Mouse (Mus musculus) cerebellum, postnatal 36 days (tissue): ENCODE results near the gene Myh1.

Source experiments
- DNase-seq, 2 experiments: peaks; one replicate each; pipeline ENCODE4 v3.0.0; 2021 to 2022; ENCODE audit warnings: mixed read lengths in 2 of 2

The Myh1 gene

DNA sequence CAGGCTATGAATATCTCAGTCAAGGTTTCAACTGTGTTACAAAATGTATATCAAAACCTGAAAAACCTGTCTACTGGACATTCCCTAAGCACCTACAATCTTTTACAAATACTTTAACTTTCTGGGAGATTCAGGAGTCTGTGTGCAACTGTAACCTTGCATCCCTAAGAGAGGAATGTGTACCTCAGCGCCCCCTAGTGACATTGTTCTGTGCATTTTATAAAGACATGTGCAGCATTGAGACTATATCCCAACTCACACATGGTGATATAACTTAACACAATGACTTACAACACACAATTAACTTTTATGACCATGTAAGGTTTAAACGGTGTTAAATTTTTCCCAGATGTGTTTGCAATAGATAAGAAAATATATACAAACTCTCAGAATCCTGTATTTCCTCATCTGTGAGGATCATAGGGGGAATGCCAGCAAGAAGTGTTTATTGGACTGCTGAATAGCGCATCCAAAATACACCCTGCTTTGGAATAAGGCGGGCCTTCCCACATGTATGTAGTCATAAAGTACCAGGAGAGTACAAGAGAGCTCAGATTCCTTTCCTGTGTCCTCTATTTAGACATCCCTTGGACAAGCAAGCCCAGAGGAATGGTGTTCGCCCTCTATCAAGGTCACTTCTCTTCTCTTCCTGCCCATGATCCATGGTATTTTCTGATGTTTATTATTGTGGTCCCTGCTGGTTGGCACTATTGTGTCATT, 35.9 kb downstream of the Myh1 start:
- DNase-seq: peak in 1 of 2 experiments; percentile 13

DNA sequence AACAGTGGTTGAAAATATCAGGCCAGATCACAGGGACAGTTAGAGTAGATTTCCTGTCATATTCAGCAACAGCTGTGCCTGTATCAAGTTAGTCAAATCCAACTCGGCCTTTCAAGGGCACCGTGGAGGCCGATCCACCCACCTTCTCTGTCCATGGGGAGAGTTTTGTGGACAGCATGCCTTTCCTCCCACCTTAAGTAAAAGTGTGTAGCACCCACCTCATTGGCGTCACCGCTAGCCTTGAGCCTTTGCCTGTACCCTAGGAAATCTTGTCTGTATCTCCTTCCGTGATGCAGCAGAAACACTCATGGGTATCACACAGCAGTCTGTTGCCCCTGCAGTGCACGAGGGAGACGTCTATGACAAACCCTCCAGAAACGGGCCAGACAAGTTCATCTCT, 36.9 kb downstream of the Myh1 start:
- DNase-seq: no peak

DNA sequence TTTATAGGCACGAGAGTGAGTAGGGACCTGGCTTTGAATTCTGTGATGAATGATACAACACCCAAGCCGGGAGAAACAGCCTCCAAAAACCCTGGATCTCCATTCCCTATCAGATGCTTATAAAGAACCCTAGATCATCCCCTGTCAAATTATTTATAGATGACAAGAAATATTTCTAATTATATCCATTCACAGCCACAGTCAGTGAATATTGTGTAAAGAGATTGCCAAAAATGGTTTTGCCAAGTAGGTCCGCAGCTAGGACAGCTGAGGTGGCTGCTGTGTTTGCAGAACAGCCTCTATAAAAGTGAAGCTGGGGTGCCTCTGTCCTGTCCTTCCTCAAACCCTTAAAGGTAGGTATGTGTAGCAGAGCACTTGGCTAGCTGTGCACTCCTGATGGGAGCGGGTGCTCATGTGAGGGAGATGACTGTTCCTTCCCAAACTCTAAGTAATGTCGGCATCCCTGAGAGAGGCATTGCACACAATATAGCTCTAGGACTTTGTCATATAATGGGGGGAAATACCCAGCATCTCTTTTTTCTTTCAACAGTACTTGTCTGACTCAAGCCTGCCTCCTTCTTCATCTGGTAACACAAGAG, 37.7 kb downstream of the Myh1 start, which contains the start of gene Myh4:
Myh4 (plus strand) TSS at position 549 of the 599 bp plus-strand sequence.
- no peak for DNase-seq

DNA sequence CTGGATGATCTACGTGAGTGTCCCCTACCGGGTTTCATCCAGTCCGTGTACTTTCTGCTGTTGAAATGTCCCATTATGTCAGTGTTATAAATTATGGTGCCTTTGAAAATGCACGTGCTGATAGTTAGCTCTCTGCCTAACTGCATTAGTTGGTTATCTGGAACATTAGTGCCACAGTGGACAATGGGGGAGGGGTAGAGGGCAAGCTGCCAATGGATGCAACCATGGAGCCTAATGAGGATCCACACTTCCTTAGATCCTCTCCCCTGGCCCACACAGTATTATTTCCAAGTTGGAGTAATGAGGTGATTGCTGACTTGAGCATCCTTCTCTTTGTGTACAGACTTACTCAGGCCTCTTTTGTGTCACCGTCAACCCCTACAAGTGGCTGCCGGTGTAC, 41.2 kb downstream of the Myh1 start:
- no peak for DNase-seq

DNA sequence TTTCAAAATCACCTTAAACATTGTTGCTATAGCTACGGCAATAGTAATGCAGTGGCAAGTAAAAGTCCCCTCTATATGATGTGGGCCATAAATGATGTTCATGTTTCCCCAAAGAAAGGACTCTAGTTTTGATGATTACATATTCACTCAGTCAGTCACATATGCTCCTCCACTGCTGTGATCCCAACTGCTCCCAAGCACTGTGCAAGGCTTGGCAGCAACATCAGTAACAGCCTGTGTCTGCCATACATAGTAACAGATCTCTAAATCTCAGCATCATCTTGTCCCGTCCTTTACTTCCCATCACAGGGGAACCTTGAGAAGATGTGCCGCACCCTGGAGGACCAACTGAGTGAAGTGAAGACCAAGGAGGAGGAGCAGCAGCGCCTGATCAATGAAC, 53.8 kb downstream of the Myh1 start:
- DNase-seq: no peak

DNA sequence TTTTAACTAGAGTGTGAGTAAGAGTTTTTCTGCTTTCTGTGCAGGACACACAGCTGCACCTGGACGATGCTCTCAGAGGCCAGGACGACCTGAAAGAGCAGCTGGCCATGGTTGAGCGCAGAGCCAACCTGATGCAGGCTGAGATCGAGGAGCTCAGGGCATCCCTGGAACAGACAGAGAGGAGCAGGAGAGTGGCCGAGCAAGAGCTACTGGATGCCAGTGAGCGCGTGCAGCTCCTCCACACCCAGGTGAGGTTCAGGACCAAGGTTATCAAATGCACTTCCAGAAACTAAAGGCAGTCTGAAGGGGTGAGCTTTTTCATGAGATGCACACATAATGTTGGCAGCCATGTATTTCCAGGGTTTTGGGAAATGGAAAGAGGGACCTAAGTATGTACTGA, 57.2 kb downstream of the Myh1 start:
- no peak for DNase-seq

DNA sequence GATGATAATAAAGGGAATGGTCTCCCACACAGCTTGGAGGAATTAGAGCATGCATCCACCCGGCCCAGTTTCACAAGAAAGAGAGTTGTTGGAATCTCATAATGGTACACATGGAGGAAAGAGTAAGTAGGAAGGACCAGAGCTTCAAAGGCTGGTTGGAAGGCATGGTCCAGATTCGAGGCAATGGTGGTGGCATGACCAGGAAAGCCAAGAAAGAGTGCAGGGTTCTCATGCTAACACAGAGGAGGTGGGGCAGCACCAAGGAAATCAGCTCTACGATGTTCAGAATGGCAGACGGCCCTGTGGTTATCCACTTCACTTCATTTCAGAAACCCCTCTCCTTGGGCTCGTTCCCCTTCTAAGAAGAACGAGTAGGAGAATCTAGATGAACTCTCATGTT, 61.1 kb downstream of the Myh1 start:
- no peak for DNase-seq
